Mouse (Mus musculus) adrenal gland, postnatal 10 days (tissue): ENCODE measurements around the gene Hoxc11. TPM values are rescaled to one million over a fixed set of nuclear protein-coding genes. Genes with fewer than 3 reads are reported as not detected.
A peak's percentile ranks its signal among the peaks of the same experiment; 100 is the strongest.

ENCODE experiments used
- DNase-seq: peaks from one replicate; pipeline ENCODE4 v3.0.0; 2021; ENCODE audit warnings: mixed read lengths
- total RNA-seq, 2 experiments: library from RNA; stranded (reverse); gene quantifications; 2 replicates each; pipeline ENCODE4 v1.2.3; 2021

Hoxc11 gene
- total RNA-seq, 2 experiments from 2014 or later: 0.15 TPM; not detected in 1

GRCm38 (mm10) chr15:102981379-102982288 lies 27.4 kb downstream of the Hoxc11 start:
- no peak for DNase-seq

GRCm38 (mm10) chr15:102983716-102984115 lies 29.5 kb downstream of the Hoxc11 start:
- DNase-seq: no peak

- DNase-seq: no peak
Observed at GRCm38 (mm10) chr15:102984521-102984920, 30.3 kb downstream of the Hoxc11 start.

- DNase-seq: no peak
Observed at GRCm38 (mm10) chr15:102984925-102985324, 30.7 kb downstream of the Hoxc11 start.

GRCm38 (mm10) chr15:102987124-102987833 lies 33.1 kb downstream of the Hoxc11 start:
- DNase-seq: peak; percentile 96

- no peak for DNase-seq
Observed at GRCm38 (mm10) chr15:102988078-102988477, 33.9 kb downstream of the Hoxc11 start.

GRCm38 (mm10) chr15:102990461-102991397 lies 36.5 kb downstream of the Hoxc11 start, which contains the start of gene Hoxc8:
TSS of gene Hoxc8 (plus strand) at chr15:102990607.
- DNase-seq: peak; percentile 68

- DNase-seq: no peak
Observed at GRCm38 (mm10) chr15:102991782-102992181, 37.6 kb downstream of the Hoxc11 start.

- DNase-seq: no peak
Observed at GRCm38 (mm10) chr15:102992206-102992605, 38.0 kb downstream of the Hoxc11 start.

- no peak for DNase-seq
Observed at GRCm38 (mm10) chr15:102992863-102993262, 38.6 kb downstream of the Hoxc11 start.

- DNase-seq: no peak
Observed at GRCm38 (mm10) chr15:102996548-102996947, 42.3 kb downstream of the Hoxc11 start.

- DNase-seq: no peak
Observed at GRCm38 (mm10) chr15:102997431-102997830, 43.2 kb downstream of the Hoxc11 start.

GRCm38 (mm10) chr15:102997939-102998355 lies 43.7 kb downstream of the Hoxc11 start, which contains the start of gene Hoxc6:
TSS of gene Hoxc6 (plus strand) at chr15:102998257.
- peak; percentile 64 for DNase-seq

- DNase-seq: no peak
Observed at GRCm38 (mm10) chr15:102998608-102999182, 44.5 kb downstream of the Hoxc11 start.

- DNase-seq: peak; percentile 92
Observed at GRCm38 (mm10) chr15:102999183-102999831, 45.1 kb downstream of the Hoxc11 start.

GRCm38 (mm10) chr15:102999955-103000354 lies 45.7 kb downstream of the Hoxc11 start:
- peak; percentile 62 for DNase-seq

GRCm38 (mm10) chr15:103000501-103000901 lies 46.3 kb downstream of the Hoxc11 start:
- DNase-seq: no peak

- DNase-seq: no peak
Observed at GRCm38 (mm10) chr15:103001370-103001769, 47.1 kb downstream of the Hoxc11 start.

- DNase-seq: peak; percentile 63
Observed at GRCm38 (mm10) chr15:103002156-103002555, 47.9 kb downstream of the Hoxc11 start.

GRCm38 (mm10) chr15:103002821-103003448 lies 48.7 kb downstream of the Hoxc11 start:
- DNase-seq: peak; percentile 57
